Mouse (Mus musculus) ES-E14 (cell line): ENCODE data around the gene Tmed11.

ENCODE experiments used
- CHD2 ChIP-seq: IDR thresholded peaks from 2 replicates; pipeline ENCODE4 v1.6.1; 2014; ENCODE audit warnings: mild to moderate bottlenecking, low read depth, low read length, inconsistent platforms
- HCFC1 ChIP-seq: IDR thresholded peaks from 2 replicates; pipeline ENCODE4 v1.6.1; 2012; ENCODE audit warnings: low read length, inconsistent platforms, borderline replicate concordance; ENCODE audit not compliant: insufficient read depth
- MAFK ChIP-seq: IDR thresholded peaks from 2 replicates; pipeline ENCODE4 v1.6.1; 2014; ENCODE audit warnings: mild to moderate bottlenecking, low read depth, low read length, inconsistent platforms; ENCODE audit not compliant: insufficient read depth
- ZC3H11A ChIP-seq: IDR thresholded peaks from 2 replicates; pipeline ENCODE4 v1.6.1; 2012; ENCODE audit warnings: low read depth, mild to moderate bottlenecking, inconsistent platforms, low read length, borderline replicate concordance

DNA sequence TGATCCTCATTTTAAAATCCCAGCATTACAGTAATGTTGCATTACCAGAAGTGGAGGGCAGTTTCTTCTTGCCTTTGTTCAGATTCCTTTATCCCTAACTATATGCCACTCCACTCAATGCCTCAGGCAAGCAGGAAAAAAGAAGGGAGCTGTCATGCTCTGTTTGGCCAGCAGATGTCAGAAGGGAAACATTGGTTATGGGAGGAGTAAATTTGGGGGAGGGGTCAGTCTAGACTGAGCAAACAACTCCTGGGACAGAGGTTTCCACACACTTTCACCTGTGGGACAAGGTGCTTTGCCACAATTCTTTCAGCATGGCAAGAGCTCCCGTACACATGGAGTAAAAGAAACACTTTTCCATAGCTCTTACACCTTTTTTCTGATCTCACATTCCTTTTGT, 41.0 kb upstream of the Tmed11 start:
- no peak for TF ChIP-seq MAFK
- no peak for TF ChIP-seq CHD2
- 0 out of 2 replicates have a peak, but pooled peaks have one; percentile 13 for TF ChIP-seq ZC3H11A
- TF ChIP-seq HCFC1, result no peak
